Mouse (Mus musculus) MN1 (cell line): ENCODE data around the gene Olfr279.

Experiments
- DNase-seq: peaks from one replicate; pipeline ENCODE4 v3.0.0-alpha.2; 2016; ENCODE audit warnings: low spot score

The Olfr279 gene

GRCm38 (mm10) chr15:98492102-98492501, at the start of gene Olfr279:
Gene Olfr279, plus strand, starts transcription at chr15:98492402.
- no peak for DNase-seq

- DNase-seq, result no peak
Measured at GRCm38 (mm10) chr15:98444561-98444960, 47.6 kb upstream of the Olfr279 start.

- DNase-seq, result no peak
Measured at GRCm38 (mm10) chr15:98448521-98448920, 43.7 kb upstream of the Olfr279 start.

GRCm38 (mm10) chr15:98452288-98452687, 39.9 kb upstream of the Olfr279 start, which contains the start of gene Olfr281:
Gene Olfr281, plus strand, starts transcription at chr15:98452588.
- no peak for DNase-seq

GRCm38 (mm10) chr15:98469596-98469995, 22.6 kb upstream of the Olfr279 start, which contains the start of gene OR5BS1P:
Gene OR5BS1P, plus strand, starts transcription at chr15:98469896.
- DNase-seq, result no peak

- no peak for DNase-seq
Measured at GRCm38 (mm10) chr15:98471539-98471938, 20.7 kb upstream of the Olfr279 start.

- no peak for DNase-seq
Measured at GRCm38 (mm10) chr15:98474958-98475357, 17.2 kb upstream of the Olfr279 start.

- no peak for DNase-seq
Measured at GRCm38 (mm10) chr15:98475382-98475781, 16.8 kb upstream of the Olfr279 start.

GRCm38 (mm10) chr15:98476281-98476680, 15.9 kb upstream of the Olfr279 start:
- no peak for DNase-seq

- DNase-seq, result no peak
Measured at GRCm38 (mm10) chr15:98479568-98480102, 12.6 kb upstream of the Olfr279 start.

GRCm38 (mm10) chr15:98482701-98483100, 9.5 kb upstream of the Olfr279 start, which contains the start of gene Lalba:
Gene Lalba, minus strand, starts transcription at chr15:98482721.
- no peak for DNase-seq

GRCm38 (mm10) chr15:98483907-98484886, 8.0 kb upstream of the Olfr279 start:
- DNase-seq, result no peak

GRCm38 (mm10) chr15:98486433-98487021, 5.7 kb upstream of the Olfr279 start:
- DNase-seq, result no peak

- no peak for DNase-seq
Measured at GRCm38 (mm10) chr15:98491332-98491731, 870 bp upstream of the Olfr279 start.

GRCm38 (mm10) chr15:98497631-98498030, 5.4 kb downstream of the Olfr279 start:
- DNase-seq, result no peak

GRCm38 (mm10) chr15:98503317-98503716, 11.1 kb downstream of the Olfr279 start:
- no peak for DNase-seq

GRCm38 (mm10) chr15:98504514-98504913, 12.3 kb downstream of the Olfr279 start:
- DNase-seq, result peak; percentile 73

- no peak for DNase-seq
Measured at GRCm38 (mm10) chr15:98506253-98506957, 14.2 kb downstream of the Olfr279 start.

- no peak for DNase-seq
Measured at GRCm38 (mm10) chr15:98507321-98507720, 15.1 kb downstream of the Olfr279 start.

- no peak for DNase-seq
Measured at GRCm38 (mm10) chr15:98509387-98509786, 17.2 kb downstream of the Olfr279 start.

- peak; percentile 93 for DNase-seq
Measured at GRCm38 (mm10) chr15:98510438-98511385, 18.5 kb downstream of the Olfr279 start.
